Mouse (Mus musculus): ENCODE measurements at regions not wholly inside any gene's neighbourhood (a gene's known extent, or its start where the extent isn't known, plus 50 kb on each side); places are given as distances from the start of the nearest gene placed in this dataset.

- no peak overlapping the region for H3K4me2 ChIP-seq (replicated peaks; ENCODE audit: low read depth)
- ATAC-seq (ENCODE audit: low FRiP score, low TSS enrichment): no peak
- no peak overlapping the region for H3K9ac ChIP-seq (ENCODE audit: low read length)
- TF ChIP-seq EP300 (optimal IDR thresholded peaks at IDR 0.05) (no peak), CTCF (IDR thresholded peaks at IDR 0.05; ENCODE audit: low read depth) (no peak)
- no peaks in the 10 kb centered on the region for H3K4me1 ChIP-seq (replicated peaks; ENCODE audit: control insufficient read depth, insufficient read depth)
- H3K36me3 ChIP-seq (ENCODE audit: control insufficient read depth, insufficient read depth, low read length): no peaks in the 10 kb centered on the region
- H3K4me3 ChIP-seq (ENCODE audit: low read depth, low read length): no peak overlapping the region
- 90% methylated on average over 3 of the region's 3 CpGs for WGBS
- H3K9me3 ChIP-seq (ENCODE audit: control insufficient read depth, low read length): no peaks in the 10 kb centered on the region
- H3K27ac ChIP-seq (replicated peaks): no peak overlapping the region
- no peak for DNase-seq (ENCODE audit: low spot score)
- no peaks in the 10 kb centered on the region for H3K27me3 ChIP-seq (ENCODE audit: control insufficient read depth, insufficient read depth, low read length)
Observed at GRCm38 (mm10) chr6:66012675-66013074, 60.3 kb downstream of the 4930544G11Rik start.

GRCm38 (mm10) chr6:66023531-66023930 is 71.1 kb downstream of the 4930544G11Rik start:
- no peaks in the 10 kb centered on the region for H3K4me1 ChIP-seq (replicated peaks; ENCODE audit: control insufficient read depth, insufficient read depth)
- H3K4me3 ChIP-seq (ENCODE audit: low read depth, low read length): no peak overlapping the region
- 75% methylated on average over 1 of the region's 1 CpGs for WGBS
- H3K9me3 ChIP-seq (ENCODE audit: control insufficient read depth, low read length): no peaks in the 10 kb centered on the region
- no peak overlapping the region for H3K27ac ChIP-seq (replicated peaks)
- H3K9ac ChIP-seq (ENCODE audit: low read length): no peak overlapping the region
- TF ChIP-seq EP300 (optimal IDR thresholded peaks at IDR 0.05): no peak
- TF ChIP-seq CTCF (IDR thresholded peaks at IDR 0.05; ENCODE audit: low read depth): no peak
- H3K4me2 ChIP-seq (replicated peaks; ENCODE audit: low read depth): no peak overlapping the region
- no peaks in the 10 kb centered on the region for H3K27me3 ChIP-seq (ENCODE audit: control insufficient read depth, insufficient read depth, low read length)
- no peak for ATAC-seq (ENCODE audit: low FRiP score, low TSS enrichment)
- H3K36me3 ChIP-seq (ENCODE audit: control insufficient read depth, insufficient read depth, low read length): no peaks in the 10 kb centered on the region
- DNase-seq (ENCODE audit: low spot score): no peak

DNA sequence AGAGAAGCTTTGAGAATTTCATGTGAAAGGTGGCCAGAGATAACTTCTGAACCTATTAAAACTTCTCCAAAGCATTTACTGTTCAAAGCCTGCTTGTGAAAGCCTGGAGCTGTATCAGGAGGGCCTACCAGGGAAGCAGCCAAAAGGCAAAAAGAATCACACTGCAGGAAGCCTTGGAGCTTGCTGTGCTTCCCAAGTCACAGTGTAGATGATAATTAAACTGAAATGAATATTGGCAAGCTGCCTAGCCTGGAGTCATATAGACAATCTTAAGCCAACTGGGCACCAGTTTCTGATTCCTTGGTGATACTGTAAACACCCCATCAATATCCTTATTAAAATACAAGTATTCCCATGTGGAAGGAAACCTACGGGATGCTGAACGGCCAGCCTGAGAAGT is 84.4 kb downstream of the 4930544G11Rik start:
- Histone ChIP-seq H3K4me2 (replicated peaks; ENCODE audit: low read depth) (no peak overlapping the region), H3K4me1 (replicated peaks; ENCODE audit: control insufficient read depth, insufficient read depth) (no peaks in the 10 kb centered on the region), H3K9ac (ENCODE audit: low read length) (no peak overlapping the region), H3K27me3 (ENCODE audit: control insufficient read depth, insufficient read depth, low read length) (no peaks in the 10 kb centered on the region), H3K27ac (replicated peaks) (no peak overlapping the region), H3K36me3 (ENCODE audit: control insufficient read depth, insufficient read depth, low read length) (no peaks in the 10 kb centered on the region), H3K9me3 (ENCODE audit: control insufficient read depth, low read length) (no peaks in the 10 kb centered on the region), H3K4me3 (ENCODE audit: low read depth, low read length) (no peak overlapping the region)
- no peak for TF ChIP-seq CTCF (IDR thresholded peaks at IDR 0.05; ENCODE audit: low read depth)
- TF ChIP-seq EP300 (optimal IDR thresholded peaks at IDR 0.05): no peak
- DNase-seq (ENCODE audit: low spot score): no peak
- WGBS: 72% methylated on average over 2 of the region's 2 CpGs
- ATAC-seq (ENCODE audit: low FRiP score, low TSS enrichment): no peak

GRCm38 (mm10) chr6:66051852-66052251 is 99.4 kb downstream of the 4930544G11Rik start:
- no peak for TF ChIP-seq CTCF (IDR thresholded peaks at IDR 0.05; ENCODE audit: low read depth)
- H3K4me3 ChIP-seq (ENCODE audit: low read depth, low read length): no peak overlapping the region
- no peak overlapping the region for H3K27ac ChIP-seq (replicated peaks)
- no peak for DNase-seq (ENCODE audit: low spot score)
- no peak overlapping the region for H3K9ac ChIP-seq (ENCODE audit: low read length)
- no peaks in the 10 kb centered on the region for H3K9me3 ChIP-seq (ENCODE audit: control insufficient read depth, low read length)
- H3K4me1 ChIP-seq (replicated peaks; ENCODE audit: control insufficient read depth, insufficient read depth): no peaks in the 10 kb centered on the region
- ATAC-seq (ENCODE audit: low FRiP score, low TSS enrichment): no peak
- no peaks in the 10 kb centered on the region for H3K27me3 ChIP-seq (ENCODE audit: control insufficient read depth, insufficient read depth, low read length)
- 71% methylated on average over 4 of the region's 4 CpGs for WGBS
- no peak overlapping the region for H3K4me2 ChIP-seq (replicated peaks; ENCODE audit: low read depth)
- no peaks in the 10 kb centered on the region for H3K36me3 ChIP-seq (ENCODE audit: control insufficient read depth, insufficient read depth, low read length)

- H3K27ac ChIP-seq (replicated peaks): no peak overlapping the region
- no peak overlapping the region for H3K9ac ChIP-seq (ENCODE audit: low read length)
- no peaks in the 10 kb centered on the region for H3K9me3 ChIP-seq (ENCODE audit: control insufficient read depth, low read length)
- H3K4me2 ChIP-seq (replicated peaks; ENCODE audit: low read depth): no peak overlapping the region
- H3K4me3 ChIP-seq (ENCODE audit: low read depth, low read length): no peak overlapping the region
- TF ChIP-seq CTCF (IDR thresholded peaks at IDR 0.05; ENCODE audit: low read depth): no peak
- no peak for TF ChIP-seq EP300 (optimal IDR thresholded peaks at IDR 0.05)
- no peak for DNase-seq (ENCODE audit: low spot score)
- H3K36me3 ChIP-seq (ENCODE audit: control insufficient read depth, insufficient read depth, low read length): no peaks in the 10 kb centered on the region
- H3K27me3 ChIP-seq (ENCODE audit: control insufficient read depth, insufficient read depth, low read length): no peaks in the 10 kb centered on the region
- no peaks in the 10 kb centered on the region for H3K4me1 ChIP-seq (replicated peaks; ENCODE audit: control insufficient read depth, insufficient read depth)
- no peak for ATAC-seq (ENCODE audit: low FRiP score, low TSS enrichment)
Observed at GRCm38 (mm10) chr6:66052386-66052785, 100.0 kb downstream of the 4930544G11Rik start.

- H3K36me3 ChIP-seq (ENCODE audit: control insufficient read depth, insufficient read depth, low read length): no peaks in the 10 kb centered on the region
- no peaks in the 10 kb centered on the region for H3K4me1 ChIP-seq (replicated peaks; ENCODE audit: control insufficient read depth, insufficient read depth)
- ATAC-seq (ENCODE audit: low FRiP score, low TSS enrichment) (no peak), DNase-seq (ENCODE audit: low spot score) (no peak)
- no peak overlapping the region for H3K9ac ChIP-seq (ENCODE audit: low read length)
- WGBS: 62% methylated on average over 2 of the region's 2 CpGs
- no peak overlapping the region for H3K4me3 ChIP-seq (ENCODE audit: low read depth, low read length)
- no peak overlapping the region for H3K4me2 ChIP-seq (replicated peaks; ENCODE audit: low read depth)
- no peaks in the 10 kb centered on the region for H3K9me3 ChIP-seq (ENCODE audit: control insufficient read depth, low read length)
- H3K27ac ChIP-seq (replicated peaks): no peak overlapping the region
- H3K27me3 ChIP-seq (ENCODE audit: control insufficient read depth, insufficient read depth, low read length): no peaks in the 10 kb centered on the region
- TF ChIP-seq EP300 (optimal IDR thresholded peaks at IDR 0.05): no peak
- TF ChIP-seq CTCF (IDR thresholded peaks at IDR 0.05; ENCODE audit: low read depth): no peak
Observed at GRCm38 (mm10) chr6:66053197-66053596, 100.8 kb downstream of the 4930544G11Rik start.

Measured in stomach, postnatal 0 days (tissue).